Mouse (Mus musculus) adrenal gland, postnatal 36 days (tissue): ENCODE measurements at regions not wholly inside any gene's neighbourhood (a gene's known extent, or its start where the extent isn't known, plus 50 kb on each side); places are given as distances from the start of the nearest gene placed in this dataset.

Experiments used
- DNase-seq, 2 experiments: peaks; one replicate each; pipeline ENCODE4 v3.0.0; 2021; ENCODE audit warnings: mixed read lengths in 1 of 2

GRCm38 (mm10) chr5:125843259-125843658 lies 311.7 kb downstream of the Tmem132b start:
- DNase-seq = no peak

GRCm38 (mm10) chr5:125849722-125850121 lies 318.1 kb downstream of the Tmem132b start:
- no peak for DNase-seq

- DNase-seq = no peak
Measured at GRCm38 (mm10) chr5:125876296-125876695, 344.7 kb downstream of the Tmem132b start.

- DNase-seq = no peak
Measured at GRCm38 (mm10) chr5:125888840-125889239, 357.3 kb downstream of the Tmem132b start.

- DNase-seq = no peak
Measured at GRCm38 (mm10) chr5:125893864-125894263, 362.3 kb downstream of the Tmem132b start.

- no peak for DNase-seq
Measured at GRCm38 (mm10) chr5:125902038-125902437, 370.5 kb downstream of the Tmem132b start.

GRCm38 (mm10) chr5:125904426-125904825 lies 372.9 kb downstream of the Tmem132b start:
- DNase-seq = no peak

GRCm38 (mm10) chr5:125907332-125907731 lies 375.8 kb downstream of the Tmem132b start:
- DNase-seq = no peak

- DNase-seq = no peak
Measured at GRCm38 (mm10) chr5:125907909-125908308, 376.3 kb downstream of the Tmem132b start.

GRCm38 (mm10) chr5:125915857-125916256 lies 384.3 kb downstream of the Tmem132b start:
- DNase-seq = no peak

- no peak for DNase-seq
Measured at GRCm38 (mm10) chr5:125920965-125921364, 389.4 kb downstream of the Tmem132b start.

GRCm38 (mm10) chr5:125925856-125926497 lies 394.4 kb downstream of the Tmem132b start:
- no peak for DNase-seq

- DNase-seq = no peak
Measured at GRCm38 (mm10) chr5:125931502-125931901, 399.9 kb downstream of the Tmem132b start.

GRCm38 (mm10) chr5:125939416-125939815 lies 407.8 kb downstream of the Tmem132b start:
- DNase-seq = no peak

- DNase-seq = no peak
Measured at GRCm38 (mm10) chr5:125946729-125947128, 415.2 kb downstream of the Tmem132b start.

- no peak for DNase-seq
Measured at GRCm38 (mm10) chr5:125951641-125952040, 420.1 kb downstream of the Tmem132b start.

- peak; percentile 8 to 10 for DNase-seq
Measured at GRCm38 (mm10) chr5:125964039-125964438, 432.5 kb downstream of the Tmem132b start.

- DNase-seq = no peak
Measured at GRCm38 (mm10) chr5:125968151-125968550, 436.6 kb downstream of the Tmem132b start.

- no peak for DNase-seq
Measured at GRCm38 (mm10) chr5:125974035-125974434, 442.5 kb downstream of the Tmem132b start.

- no peak for DNase-seq
Measured at GRCm38 (mm10) chr5:125979801-125980200, 448.2 kb downstream of the Tmem132b start.

GRCm38 (mm10) chr5:125985356-125985755 lies 453.8 kb downstream of the Tmem132b start:
- DNase-seq = no peak

GRCm38 (mm10) chr5:125997173-125997572 lies 465.6 kb downstream of the Tmem132b start:
- DNase-seq = no peak

GRCm38 (mm10) chr5:126007871-126008270 lies 476.3 kb downstream of the Tmem132b start:
- DNase-seq = no peak

GRCm38 (mm10) chr5:126008321-126008720 lies 476.7 kb downstream of the Tmem132b start:
- DNase-seq = no peak

- DNase-seq = no peak
Measured at GRCm38 (mm10) chr5:126019781-126020180, 488.2 kb downstream of the Tmem132b start.
